Mouse (Mus musculus) limb, embryonic 12.5 days (tissue): ENCODE measurements around the gene Mbtps2. TPM values are rescaled to one million over a fixed set of nuclear protein-coding genes. Genes with fewer than 3 reads are reported as not detected.
A peak's percentile ranks its signal among the peaks of the same experiment; 100 is the strongest.

ENCODE experiments used
- ATAC-seq: fragments of 200-750 bp; cut with Nextera tagmentation; 2 replicates; pipeline ENCODE4 v1.8.0; 2017; ENCODE audit warnings: low read depth, moderate TSS enrichment; ENCODE audit not compliant: insufficient number of reproducible peaks, insufficient read depth, low FRiP score, low TSS enrichment
- H3K27ac ChIP-seq: fragments of 300-500 bp; sonication (generic); 2 replicates; pipeline ENCODE4 v1.5.1; 2016; ENCODE audit warnings: mild to moderate bottlenecking, moderate library complexity
- H3K27me3 ChIP-seq: fragments of 300-500 bp; sonication (generic); 2 replicates; pipeline ENCODE4 v1.6.1; 2016; ENCODE audit warnings: mild to moderate bottlenecking, moderate library complexity
- H3K36me3 ChIP-seq: fragments of 300-500 bp; sonication (generic); 2 replicates; pipeline ENCODE4 v1.6.1; 2016; ENCODE audit warnings: mild to moderate bottlenecking, moderate library complexity
- H3K4me1 ChIP-seq: fragments of 300-500 bp; sonication (generic); replicated peaks from 2 replicates; pipeline ENCODE4 v1.6.1; 2016
- H3K4me2 ChIP-seq: fragments of 300-500 bp; sonication (generic); 2 replicates; pipeline ENCODE4 v1.6.1; 2016; ENCODE audit warnings: mild to moderate bottlenecking, moderate library complexity
- H3K4me3 ChIP-seq: fragments of 300-500 bp; sonication (generic); replicated peaks from 2 replicates; pipeline ENCODE4 v1.5.1; 2016; ENCODE audit warnings: mild to moderate bottlenecking
- H3K9ac ChIP-seq: fragments of 300-500 bp; sonication (generic); replicated peaks from 2 replicates; pipeline ENCODE4 v1.6.1; 2016; ENCODE audit warnings: mild to moderate bottlenecking, moderate library complexity
- H3K9me3 ChIP-seq: fragments of 300-500 bp; sonication (generic); 2 replicates; pipeline ENCODE4 v1.6.1; 2016; ENCODE audit warnings: mild to moderate bottlenecking, moderate library complexity
- WGBS: fragments of 180-500 bp; shearing (Covaris S2); methylation state at CpG from one replicate; pipeline ENCODE4 v1.1.7; 2016; 5-methylcytosine and 5-hydroxymethylcytosine counted together
- polyA plus RNA-seq: library from polyadenylated mRNA; unstranded; fragments of >200 nt; fragmentation: Nextera tagmentation; extraction: Ambion mirVana; gene quantifications from 2 replicates; pipeline ENCODE4 v1.2.1, GENCODE M21; 2016

Mbtps2 gene
- polyA plus RNA-seq, 1 experiment from 2014 or later = 27.3 TPM

GRCm38 (mm10) chrX:157596802-157597201 lies 1.7 kb downstream of the Mbtps2 start:
- Histone ChIP-seq H3K4me3 (peak overlapping the region; percentile 55), H3K9me3 (no peaks in the 10 kb centered on the region), H3K27ac (no peak overlapping the region), H3K9ac (no peak overlapping the region), H3K4me2 (peak overlapping the region; percentile 53), H3K36me3 (no peaks in the 10 kb centered on the region), H3K27me3 (peaks cover 6% of the 10 kb centered on the region; the same call in 1 of the 2 replicates), H3K4me1 (no peaks in the 10 kb centered on the region)
- WGBS = 74% methylated on average over 5 of the region's 5 CpGs
- no peak for ATAC-seq

GRCm38 (mm10) chrX:157595927-157596326 lies 2.6 kb downstream of the Mbtps2 start:
- Histone ChIP-seq H3K4me2 (no peak overlapping the region), H3K27ac (no peak overlapping the region), H3K27me3 (peaks cover 6% of the 10 kb centered on the region; the same call in 1 of the 2 replicates), H3K36me3 (no peaks in the 10 kb centered on the region), H3K9ac (no peak overlapping the region), H3K4me1 (no peaks in the 10 kb centered on the region), H3K9me3 (no peaks in the 10 kb centered on the region), H3K4me3 (no peak overlapping the region)
- WGBS = 90% methylated on average over 6 of the region's 6 CpGs
- no peak for ATAC-seq

GRCm38 (mm10) chrX:157594606-157595005 lies 3.9 kb downstream of the Mbtps2 start:
- Histone ChIP-seq H3K4me1 (no peaks in the 10 kb centered on the region), H3K9ac (no peak overlapping the region), H3K4me3 (no peak overlapping the region), H3K27me3 (peaks cover 6% of the 10 kb centered on the region; the same call in 1 of the 2 replicates), H3K4me2 (no peak overlapping the region), H3K9me3 (no peaks in the 10 kb centered on the region), H3K27ac (no peak overlapping the region), H3K36me3 (peaks cover 6% of the 10 kb centered on the region)
- WGBS = 79% methylated on average over 2 of the region's 2 CpGs
- ATAC-seq = no peak

- Histone ChIP-seq H3K9me3 (no peaks in the 10 kb centered on the region), H3K4me3 (no peak overlapping the region), H3K9ac (no peak overlapping the region), H3K4me1 (no peaks in the 10 kb centered on the region), H3K36me3 (peaks cover 9% of the 10 kb centered on the region), H3K27ac (no peak overlapping the region), H3K4me2 (no peak overlapping the region), H3K27me3 (no peaks in the 10 kb centered on the region)
- no peak for ATAC-seq
- WGBS = 83% methylated on average over 5 of the region's 5 CpGs
These were observed 11.5 kb downstream of the Mbtps2 start for GRCm38 (mm10) chrX:157587001-157587400.

- Histone ChIP-seq H3K4me2 (no peak overlapping the region), H3K9ac (no peak overlapping the region), H3K27me3 (no peaks in the 10 kb centered on the region), H3K4me1 (no peaks in the 10 kb centered on the region), H3K36me3 (peaks cover 9% of the 10 kb centered on the region), H3K27ac (no peak overlapping the region), H3K4me3 (no peak overlapping the region), H3K9me3 (no peaks in the 10 kb centered on the region)
- no peak for ATAC-seq
These were observed 12.1 kb downstream of the Mbtps2 start for GRCm38 (mm10) chrX:157586397-157586796.

GRCm38 (mm10) chrX:157579108-157579614 lies 19.4 kb downstream of the Mbtps2 start:
- WGBS = 90% methylated on average over 6 of the region's 6 CpGs
- Histone ChIP-seq H3K4me2 (no peak overlapping the region), H3K27ac (no peak overlapping the region), H3K9ac (no peak overlapping the region), H3K4me3 (no peak overlapping the region), H3K36me3 (peaks cover 17% of the 10 kb centered on the region; the same call in 1 of the 2 replicates), H3K4me1 (no peaks in the 10 kb centered on the region), H3K9me3 (no peaks in the 10 kb centered on the region), H3K27me3 (no peaks in the 10 kb centered on the region)
- no peak for ATAC-seq

GRCm38 (mm10) chrX:157574683-157575082 lies 23.8 kb downstream of the Mbtps2 start:
- Histone ChIP-seq H3K9ac (no peak overlapping the region), H3K4me1 (no peaks in the 10 kb centered on the region), H3K27ac (no peak overlapping the region), H3K4me3 (no peak overlapping the region), H3K4me2 (no peak overlapping the region), H3K36me3 (peaks cover 22% of the 10 kb centered on the region; the same call in 1 of the 2 replicates), H3K27me3 (no peaks in the 10 kb centered on the region), H3K9me3 (no peaks in the 10 kb centered on the region)
- ATAC-seq = no peak
- 87% methylated on average over 2 of the region's 2 CpGs for WGBS

GRCm38 (mm10) chrX:157568840-157569239 lies 29.7 kb downstream of the Mbtps2 start, which contains the start of gene Yy2:
Gene Yy2 (minus strand): TSS chrX:157568985.
- Histone ChIP-seq H3K9me3 (no peaks in the 10 kb centered on the region), H3K27me3 (no peaks in the 10 kb centered on the region), H3K4me1 (no peaks in the 10 kb centered on the region), H3K9ac (no peak within 1 kb of the TSS), H3K27ac (no peak within 1 kb of the TSS), H3K4me3 (no peak within 1 kb of the TSS), H3K36me3 (peaks cover 16% of the 10 kb centered on the region), H3K4me2 (no peak within 1 kb of the TSS)
- no peak for ATAC-seq
- 88% methylated on average over 26 of the region's 26 CpGs for WGBS

- ATAC-seq = no peak
- H3K27ac ChIP-seq = no peak overlapping the region
- WGBS = 82% methylated on average over 10 of the region's 10 CpGs
These were observed 34.7 kb downstream of the Mbtps2 start for GRCm38 (mm10) chrX:157563794-157564193.

GRCm38 (mm10) chrX:157547082-157547481 lies 51.4 kb downstream of the Mbtps2 start:
- no peak overlapping the region for H3K9ac ChIP-seq
- no peak for ATAC-seq
- 43% methylated on average over 3 of the region's 3 CpGs for WGBS
- H3K36me3 ChIP-seq = peaks cover under 1% of the 10 kb centered on the region; the same call in 1 of the 2 replicates
- no peak overlapping the region for H3K27ac ChIP-seq
- no peaks in the 10 kb centered on the region for H3K27me3 ChIP-seq
- H3K4me1 ChIP-seq = no peaks in the 10 kb centered on the region
- no peak overlapping the region for H3K4me2 ChIP-seq
- no peaks in the 10 kb centered on the region for H3K9me3 ChIP-seq
- H3K4me3 ChIP-seq = no peak overlapping the region

More at GRCm38 (mm10) chrX:157563794-157564193, 34.7 kb downstream of the Mbtps2 start:
- no peaks in the 10 kb centered on the region for H3K9me3 ChIP-seq
- H3K4me1 ChIP-seq = no peaks in the 10 kb centered on the region
- H3K4me2 ChIP-seq = no peak overlapping the region
- H3K9ac ChIP-seq = no peak overlapping the region
- no peak overlapping the region for H3K4me3 ChIP-seq
- no peaks in the 10 kb centered on the region for H3K27me3 ChIP-seq
- H3K36me3 ChIP-seq = peaks cover 11% of the 10 kb centered on the region

- Histone ChIP-seq H3K9me3 (no peaks in the 10 kb centered on the region), H3K4me1 (no peaks in the 10 kb centered on the region), H3K4me2 (no peak overlapping the region), H3K9ac (no peak overlapping the region), H3K4me3 (no peak overlapping the region), H3K36me3 (no peaks in the 10 kb centered on the region), H3K27me3 (peaks cover 9% of the 10 kb centered on the region; the same call in 1 of the 2 replicates), H3K27ac (no peak overlapping the region)
- ATAC-seq = no peak
- WGBS = 64% methylated on average over 5 of the region's 5 CpGs
These were observed 92.1 kb downstream of the Mbtps2 start for GRCm38 (mm10) chrX:157506400-157506799.

- no peak for ATAC-seq
- Histone ChIP-seq H3K36me3 (no peaks in the 10 kb centered on the region), H3K4me1 (no peaks in the 10 kb centered on the region), H3K27ac (no peak overlapping the region), H3K9ac (no peak overlapping the region), H3K9me3 (no peaks in the 10 kb centered on the region), H3K27me3 (peaks cover 9% of the 10 kb centered on the region; the same call in 1 of the 2 replicates), H3K4me2 (no peak overlapping the region), H3K4me3 (no peak overlapping the region)
- 88% methylated on average over 1 of the region's 1 CpGs for WGBS
These were observed 94.0 kb downstream of the Mbtps2 start for GRCm38 (mm10) chrX:157504506-157504905.
